Mouse (Mus musculus): ENCODE data around the gene Pard6a. TPM values are rescaled to one million over a fixed set of nuclear protein-coding genes. Genes with fewer than 3 reads are reported as not detected.
A peak's percentile ranks its signal among the peaks of the same experiment; 100 is the strongest.

Gene Pard6a
- total RNA-seq (2017), result 21.3 to 28.7 TPM (median 21.4 TPM) in 3 replicates

- peak; percentile 75 for ATAC-seq (replicated peaks; ENCODE audit: insufficient number of reproducible peaks, low FRiP score, low TSS enrichment, poor library complexity, severe bottlenecking)
These were observed at the start of gene Pard6a, which contains the start of gene Acd for GRCm38 (mm10) chr8:105700966-105701824. TSS of gene Pard6a (plus strand) at chr8:105701148. TSS of gene Acd (minus strand) at chr8:105701102.

DNA sequence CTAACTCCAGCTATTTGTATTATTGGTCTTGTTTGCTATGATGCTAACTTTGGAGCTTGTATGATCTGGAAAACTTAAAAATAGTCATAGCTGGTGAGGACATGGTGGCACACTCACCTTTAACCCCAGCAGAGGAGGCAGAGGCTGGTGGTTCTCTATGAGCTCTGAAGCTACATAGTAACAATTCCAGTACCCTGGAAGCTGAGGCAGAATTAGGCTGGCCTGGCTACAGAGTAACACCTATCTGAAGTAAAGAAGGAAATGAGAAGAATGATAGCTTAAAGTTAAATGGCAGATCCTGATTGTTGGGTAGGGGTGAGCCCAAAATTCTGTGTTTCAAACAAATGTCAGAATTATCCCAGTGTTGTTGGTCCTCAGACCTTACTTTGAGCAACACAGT is 43.3 kb upstream of the Pard6a start:
- no peak for ATAC-seq (replicated peaks; ENCODE audit: insufficient number of reproducible peaks, low FRiP score, low TSS enrichment, poor library complexity, severe bottlenecking)

GRCm38 (mm10) chr8:105661167-105661566 is 39.8 kb upstream of the Pard6a start:
- ATAC-seq (replicated peaks; ENCODE audit: insufficient number of reproducible peaks, low FRiP score, low TSS enrichment, poor library complexity, severe bottlenecking), result peak; percentile 63; the same call in 1 of the 2 replicates

DNA sequence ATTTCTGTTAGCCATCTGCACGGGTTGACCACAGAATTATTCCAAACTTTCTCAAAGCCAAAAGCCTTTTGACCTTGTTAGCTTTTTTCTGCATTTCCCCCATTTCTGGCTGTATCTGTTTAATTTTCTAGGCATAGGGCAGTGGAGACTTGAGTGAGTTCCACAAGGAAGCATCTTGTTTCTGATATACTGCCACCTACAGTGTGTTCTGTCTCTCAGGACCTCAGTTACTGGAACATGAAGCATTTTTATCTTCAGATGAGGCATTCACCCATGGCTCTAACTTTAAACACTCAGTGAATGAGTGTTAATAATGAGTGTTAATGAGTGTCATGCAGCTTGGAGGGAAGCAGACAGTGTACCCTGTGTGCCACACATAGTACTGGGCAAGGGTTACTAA is 23.1 kb upstream of the Pard6a start:
- ATAC-seq (replicated peaks; ENCODE audit: insufficient number of reproducible peaks, low FRiP score, low TSS enrichment, poor library complexity, severe bottlenecking), result no peak

DNA sequence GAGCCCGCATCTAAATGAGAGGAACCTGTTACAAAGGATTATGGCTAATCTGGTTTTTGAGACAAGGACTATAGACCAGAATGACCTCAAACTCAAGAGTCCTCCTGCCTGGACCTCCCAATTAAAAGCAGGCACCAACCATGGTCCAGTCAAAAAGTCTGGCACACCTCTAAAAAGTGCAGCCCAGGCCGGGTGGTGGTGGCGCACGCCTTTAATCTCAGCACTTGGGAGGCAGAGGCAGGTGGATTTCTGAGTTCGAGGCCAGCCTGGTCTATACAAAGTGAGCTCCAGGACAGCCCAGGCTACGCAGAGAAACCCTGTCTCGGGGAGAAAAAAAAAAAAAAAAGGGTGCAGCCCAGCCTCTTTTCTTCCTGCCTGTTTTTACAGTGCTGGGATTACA is 15.6 kb upstream of the Pard6a start:
- ATAC-seq (replicated peaks; ENCODE audit: insufficient number of reproducible peaks, low FRiP score, low TSS enrichment, poor library complexity, severe bottlenecking), result no peak

GRCm38 (mm10) chr8:105685796-105686308 is 15.1 kb upstream of the Pard6a start, which contains the start of gene Carmil2:
TSS of gene Carmil2 (plus strand) at chr8:105686274.
- peak; percentile 67; the same call in 1 of the 2 replicates for ATAC-seq (replicated peaks; ENCODE audit: insufficient number of reproducible peaks, low FRiP score, low TSS enrichment, poor library complexity, severe bottlenecking)

- no peak for ATAC-seq (replicated peaks; ENCODE audit: insufficient number of reproducible peaks, low FRiP score, low TSS enrichment, poor library complexity, severe bottlenecking)
These were observed 14.4 kb upstream of the Pard6a start for GRCm38 (mm10) chr8:105686551-105686950.

DNA sequence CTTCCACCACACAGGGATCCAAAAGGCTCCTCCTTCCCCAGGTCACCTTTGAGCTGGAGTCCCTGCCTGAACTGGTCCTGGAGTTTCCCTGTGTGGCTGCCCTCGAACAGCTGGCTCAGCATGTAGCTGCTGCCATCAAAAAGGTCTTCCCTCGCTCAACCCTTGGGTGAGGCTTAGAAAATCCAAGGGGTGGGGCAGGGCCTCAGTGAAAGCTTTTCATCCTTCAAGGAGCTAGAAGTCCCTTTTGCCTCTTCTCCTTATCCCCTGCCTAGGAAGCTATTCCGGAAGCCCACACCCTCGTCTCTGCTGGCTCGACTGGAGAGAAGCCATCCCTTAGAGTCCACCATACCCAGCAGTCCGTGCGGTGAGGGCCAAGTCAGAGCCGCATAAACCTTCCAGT is 13.4 kb upstream of the Pard6a start:
- ATAC-seq (replicated peaks; ENCODE audit: insufficient number of reproducible peaks, low FRiP score, low TSS enrichment, poor library complexity, severe bottlenecking), result no peak

DNA sequence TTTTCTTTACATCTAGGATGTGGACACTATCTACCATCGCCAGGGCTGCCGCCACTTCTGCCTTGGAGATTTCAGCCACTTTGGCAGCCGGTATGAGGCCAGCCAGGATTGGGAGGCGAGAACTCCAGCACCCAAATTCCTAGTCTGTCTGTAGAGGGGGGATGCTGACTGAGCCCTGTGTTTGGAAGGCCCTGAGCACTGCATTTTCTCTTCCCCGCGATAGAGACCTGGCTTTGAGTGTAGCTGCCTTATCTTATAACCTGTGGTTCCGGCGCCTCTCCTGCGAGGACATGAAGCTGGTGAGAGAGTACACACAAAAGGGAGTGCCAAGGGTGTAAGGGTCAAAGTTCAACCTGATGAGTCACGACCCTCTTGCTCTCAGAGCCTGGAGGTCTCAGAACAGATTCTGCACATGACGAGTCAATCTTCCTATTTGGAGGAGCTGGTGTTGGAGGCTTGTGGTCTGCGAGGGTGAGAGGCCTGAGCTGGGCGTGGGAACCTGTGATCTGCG is 12.7 kb upstream of the Pard6a start:
- ATAC-seq (replicated peaks; ENCODE audit: insufficient number of reproducible peaks, low FRiP score, low TSS enrichment, poor library complexity, severe bottlenecking), result no peak

GRCm38 (mm10) chr8:105689256-105689982 is 11.5 kb upstream of the Pard6a start:
- ATAC-seq (replicated peaks; ENCODE audit: insufficient number of reproducible peaks, low FRiP score, low TSS enrichment, poor library complexity, severe bottlenecking), result no peak

DNA sequence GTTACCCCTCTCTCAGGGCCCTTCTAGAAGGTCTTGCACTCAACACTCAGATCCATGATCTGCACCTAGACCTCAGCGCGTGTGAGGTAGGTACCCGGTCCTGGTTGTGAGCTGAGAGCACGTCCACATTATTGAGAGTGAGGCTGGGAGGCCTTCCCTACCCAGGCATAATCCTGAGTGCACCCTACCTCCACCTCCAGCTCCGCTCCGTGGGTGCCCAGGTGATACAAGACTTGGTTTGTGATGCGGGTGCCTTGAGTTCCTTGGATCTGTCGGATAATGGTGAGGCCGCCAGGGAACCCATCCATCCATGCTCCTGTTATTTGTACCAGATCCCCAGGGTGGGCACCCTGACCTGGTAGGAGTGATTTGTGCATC is 11.0 kb upstream of the Pard6a start:
- ATAC-seq (replicated peaks; ENCODE audit: insufficient number of reproducible peaks, low FRiP score, low TSS enrichment, poor library complexity, severe bottlenecking), result no peak

- ATAC-seq (replicated peaks; ENCODE audit: insufficient number of reproducible peaks, low FRiP score, low TSS enrichment, poor library complexity, severe bottlenecking), result no peak
These were observed 10.0 kb upstream of the Pard6a start for GRCm38 (mm10) chr8:105690978-105691377.

DNA sequence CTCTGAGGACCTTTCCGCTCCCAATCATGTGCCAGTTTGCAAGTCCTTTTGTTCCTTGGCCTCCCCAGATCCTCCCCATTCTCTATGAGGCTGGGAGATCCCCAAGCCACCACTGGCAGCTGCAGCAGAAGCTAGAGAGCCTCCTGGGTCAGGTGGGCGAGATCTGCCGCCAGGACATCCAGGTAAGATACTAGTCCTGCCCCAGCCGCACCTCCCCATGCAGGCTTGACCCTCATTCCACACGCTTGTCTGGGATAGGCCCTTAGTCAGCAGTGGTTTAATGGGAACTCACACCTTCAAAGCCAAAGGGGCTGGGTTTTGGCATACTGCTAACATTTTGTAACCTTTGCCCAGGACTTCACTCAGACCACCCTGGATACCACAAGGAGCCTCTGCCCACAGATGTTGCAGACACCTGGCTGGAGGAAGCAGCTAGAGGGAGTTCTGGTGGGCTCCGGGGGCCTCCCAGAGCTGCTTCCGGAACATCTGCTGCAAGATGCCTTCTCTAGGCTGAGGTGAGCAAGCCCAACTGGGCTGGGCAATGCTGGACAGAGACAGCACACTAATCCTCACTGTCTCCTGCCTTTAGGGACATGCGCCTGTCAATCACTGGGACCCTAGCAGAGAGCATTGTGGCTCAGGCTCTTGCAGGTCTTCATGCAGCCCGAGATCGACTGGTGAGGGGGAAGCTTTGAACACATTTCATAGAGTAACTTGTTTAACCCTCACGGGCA is 8.3 kb upstream of the Pard6a start:
- ATAC-seq (replicated peaks; ENCODE audit: insufficient number of reproducible peaks, low FRiP score, low TSS enrichment, poor library complexity, severe bottlenecking), result no peak

DNA sequence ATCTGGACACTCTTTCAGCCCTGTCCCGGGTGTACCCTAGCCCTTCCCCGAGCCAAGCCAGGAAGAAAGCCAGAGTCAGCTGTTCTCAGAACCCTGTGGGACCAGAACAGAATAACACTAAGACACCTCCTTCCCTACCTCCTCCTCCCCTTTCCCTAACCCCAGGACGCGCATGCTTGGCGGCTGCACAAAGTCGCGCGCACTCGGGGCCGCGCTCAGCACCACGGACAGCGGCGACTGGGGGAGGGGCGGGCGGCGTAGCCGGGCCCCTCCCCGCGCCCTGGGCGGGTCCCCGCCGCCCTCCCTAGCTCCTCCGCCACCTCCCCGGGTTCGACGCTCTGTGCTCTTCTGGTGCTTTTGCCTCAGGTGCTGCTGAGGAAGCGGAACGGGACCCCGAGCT is 7.3 kb upstream of the Pard6a start:
- ATAC-seq (replicated peaks; ENCODE audit: insufficient number of reproducible peaks, low FRiP score, low TSS enrichment, poor library complexity, severe bottlenecking), result no peak

DNA sequence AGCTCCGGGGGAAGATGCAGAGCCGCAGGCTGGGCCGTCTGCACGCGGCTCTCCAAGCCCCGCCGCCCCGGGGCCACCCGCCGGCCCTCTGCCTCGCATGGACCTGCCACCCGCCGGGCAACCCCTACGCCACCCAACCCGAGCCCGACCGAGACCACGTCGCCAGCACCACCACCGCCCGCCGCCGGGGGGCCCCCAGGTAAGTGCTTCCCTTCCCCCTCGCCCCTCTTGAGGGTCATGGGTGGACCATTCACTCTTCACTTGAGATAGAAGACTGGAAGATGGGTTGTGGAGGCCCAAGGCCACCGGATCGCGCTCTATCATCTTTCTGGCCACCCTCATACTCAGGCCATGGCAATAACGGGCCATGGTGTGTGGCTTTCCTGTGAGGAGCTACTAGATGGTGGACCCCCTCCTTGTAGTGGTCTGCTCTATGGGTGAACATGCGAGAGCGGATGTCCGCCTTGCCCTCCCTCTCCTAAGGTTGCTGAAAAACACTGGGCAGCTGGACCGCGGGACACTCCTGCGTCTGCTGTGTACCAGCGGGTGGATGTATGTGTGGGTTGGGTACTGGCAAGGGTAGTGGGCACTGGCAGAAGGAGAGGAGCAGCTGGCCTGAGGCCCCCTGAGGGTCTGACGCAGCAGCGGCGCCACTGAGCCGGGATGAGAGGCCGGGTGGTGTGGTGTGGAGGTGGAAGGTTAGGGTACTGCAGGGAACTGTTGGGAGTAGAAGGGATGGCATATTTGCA is 6.7 kb upstream of the Pard6a start:
- ATAC-seq (replicated peaks; ENCODE audit: insufficient number of reproducible peaks, low FRiP score, low TSS enrichment, poor library complexity, severe bottlenecking), result no peak

GRCm38 (mm10) chr8:105695080-105695780 is 5.7 kb upstream of the Pard6a start:
- ATAC-seq (replicated peaks; ENCODE audit: insufficient number of reproducible peaks, low FRiP score, low TSS enrichment, poor library complexity, severe bottlenecking), result no peak

- ATAC-seq (replicated peaks; ENCODE audit: insufficient number of reproducible peaks, low FRiP score, low TSS enrichment, poor library complexity, severe bottlenecking), result no peak
These were observed 3.7 kb upstream of the Pard6a start for GRCm38 (mm10) chr8:105697196-105697780.
